Mouse (Mus musculus): ENCODE data around the gene Ndufa9.

DNA sequence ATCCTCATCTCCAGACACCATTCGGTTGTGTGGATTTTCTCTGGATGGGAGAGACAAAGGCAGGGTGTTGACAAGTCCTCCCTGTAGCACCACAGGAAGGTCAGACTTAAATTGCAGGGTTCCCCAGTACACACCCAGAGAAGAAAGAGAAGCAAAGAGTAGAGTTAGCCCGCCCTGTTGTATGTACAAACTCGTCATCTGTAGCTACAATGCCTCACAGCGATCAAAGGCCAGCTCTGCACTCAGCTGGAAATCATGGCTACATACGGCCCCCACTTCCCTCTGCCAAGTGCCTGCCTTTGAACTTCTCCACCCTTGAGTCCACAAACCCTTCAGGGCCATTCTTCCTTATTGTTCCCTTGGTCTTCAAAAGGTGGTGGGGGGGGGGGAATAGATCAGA lies 64.7 kb downstream of the Ndufa9 start:
- no peak for TF ChIP-seq POLR2A (IDR thresholded peaks at IDR 0.05; ENCODE audit: low read depth, low read length)
- no peak for TF ChIP-seq CTCF (IDR thresholded peaks at IDR 0.05; ENCODE audit: extremely low read depth, insufficient read length, insufficient replicate concordance, low read depth, low read length)

Data from small intestine, adult 2 months (tissue).